Mouse (Mus musculus): Measurements from ENCODE around the gene Zfp960.
"Not testable (repeated sequence)": the region's sequence is repeated elsewhere in the genome, so short reads cannot be mapped to it uniquely, and the experiment has no call there.

Gene Zfp960

GRCm38 (mm10) chr17:17063628-17064494, at the start of gene Zfp960:
Gene Zfp960 (plus strand): TSS chr17:17064113.
- peak; percentile 4 to 6 for DNase-seq

GRCm38 (mm10) chr17:17018071-17018470, 45.8 kb upstream of the Zfp960 start:
- DNase-seq = not testable (repeated sequence)

GRCm38 (mm10) chr17:17059566-17059965, 4.3 kb upstream of the Zfp960 start:
- DNase-seq = not testable (repeated sequence)

DNA sequence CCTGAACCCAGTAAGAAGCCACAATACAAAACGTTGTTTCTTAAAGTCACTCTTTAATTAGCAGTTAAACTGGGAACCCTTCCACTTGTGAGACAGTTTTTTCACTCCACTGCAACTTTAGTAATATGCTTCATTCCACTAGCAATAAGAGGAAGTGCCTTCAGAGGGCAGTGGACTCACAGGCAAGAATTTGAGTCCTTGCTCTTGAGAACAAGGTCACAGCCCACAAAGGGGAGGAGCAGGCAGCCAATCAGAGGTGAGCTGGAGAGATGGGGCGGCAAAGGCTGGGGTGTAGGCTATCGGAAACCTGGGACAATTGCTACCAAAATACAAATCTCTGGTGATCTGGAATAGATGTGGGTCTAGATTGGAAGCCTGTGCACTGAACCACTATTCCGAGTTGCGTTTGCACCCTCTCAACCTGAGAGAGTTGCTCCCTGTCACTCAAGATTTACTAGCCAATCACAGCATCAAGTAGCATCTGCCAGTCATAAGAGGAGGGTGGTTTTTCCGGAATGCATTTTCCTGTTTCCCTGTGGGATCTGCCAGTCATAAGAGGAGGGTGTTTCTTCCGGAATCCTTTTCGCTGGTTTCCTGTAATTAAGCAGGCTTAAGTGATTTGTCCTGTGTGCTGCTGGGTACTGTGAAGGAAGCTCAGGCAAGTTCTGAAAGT, 57.1 kb downstream of the Zfp960 start, which contains the start of gene Zfp97:
Zfp97 (plus strand) TSS at position 586 of the 673 bp plus-strand sequence.
- not testable (repeated sequence) for DNase-seq

Measured in thymus, adult 18-20 months (tissue).